Mouse (Mus musculus): ENCODE results near the gene Pde4c. TPM values are rescaled to one million over a fixed set of nuclear protein-coding genes. Genes with fewer than 3 reads are reported as not detected.
A peak's percentile ranks its signal among the peaks of the same experiment; 100 is the strongest.

Pde4c gene
- polyA plus RNA-seq, 1 experiment from 2014 or later, result 0.05 TPM

- H3K9ac ChIP-seq, result no peak overlapping the region
- H3K36me3 ChIP-seq, result peaks cover 6% of the 10 kb centered on the region
- no peak for ATAC-seq (ENCODE audit: insufficient number of reproducible peaks, low FRiP score)
- 84% methylated on average over 14 of the region's 14 CpGs for WGBS
- H3K9me3 ChIP-seq (replicated peaks), result no peaks in the 10 kb centered on the region
- H3K4me3 ChIP-seq, result no peak overlapping the region
- H3K27ac ChIP-seq (ENCODE audit: poor library complexity, severe bottlenecking), result no peak overlapping the region
- no peak overlapping the region for H3K4me2 ChIP-seq
- H3K4me1 ChIP-seq (replicated peaks), result no peaks in the 10 kb centered on the region
- H3K27me3 ChIP-seq (replicated peaks), result no peaks in the 10 kb centered on the region; the same call in 1 of the 2 replicates
Measured at GRCm38 (mm10) chr8:70708281-70708680, 15.2 kb upstream of the Pde4c start.

DNA sequence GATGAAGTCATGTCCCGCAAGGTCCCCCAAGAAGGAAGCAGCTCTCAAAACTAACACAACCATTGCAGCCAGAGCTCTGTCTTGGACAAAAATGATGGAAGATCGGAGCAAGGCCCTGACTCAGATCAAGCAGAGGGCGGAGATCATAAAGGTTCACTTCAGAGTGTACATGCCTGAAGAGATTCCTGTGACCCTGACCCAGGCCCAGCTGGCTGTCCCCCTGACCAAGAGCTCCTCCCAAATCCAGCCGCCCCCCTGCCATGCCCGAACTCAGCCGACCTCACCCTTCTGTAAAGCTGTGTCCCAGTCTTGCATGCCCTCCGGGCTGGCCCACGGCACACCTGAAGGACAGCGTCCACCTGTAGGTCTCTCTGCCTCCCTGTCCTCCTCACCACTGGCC, 13.7 kb upstream of the Pde4c start:
- Histone ChIP-seq H3K27ac (ENCODE audit: poor library complexity, severe bottlenecking) (no peak overlapping the region), H3K4me1 (replicated peaks) (no peaks in the 10 kb centered on the region), H3K9ac (no peak overlapping the region), H3K9me3 (replicated peaks) (no peaks in the 10 kb centered on the region), H3K27me3 (replicated peaks) (no peaks in the 10 kb centered on the region; the same call in 1 of the 2 replicates), H3K4me3 (no peak overlapping the region), H3K4me2 (no peak overlapping the region), H3K36me3 (no peaks in the 10 kb centered on the region)
- 89% methylated on average over 9 of the region's 9 CpGs for WGBS
- no peak for ATAC-seq (ENCODE audit: insufficient number of reproducible peaks, low FRiP score)

GRCm38 (mm10) chr8:70710296-70710695, 13.2 kb upstream of the Pde4c start:
- Histone ChIP-seq H3K27ac (ENCODE audit: poor library complexity, severe bottlenecking) (no peak overlapping the region), H3K9me3 (replicated peaks) (no peaks in the 10 kb centered on the region), H3K4me2 (no peak overlapping the region), H3K4me1 (replicated peaks) (no peaks in the 10 kb centered on the region), H3K9ac (no peak overlapping the region), H3K27me3 (replicated peaks) (peaks cover under 1% of the 10 kb centered on the region; the same call in 1 of the 2 replicates), H3K4me3 (no peak overlapping the region), H3K36me3 (no peaks in the 10 kb centered on the region)
- no peak for ATAC-seq (ENCODE audit: insufficient number of reproducible peaks, low FRiP score)
- 93% methylated on average over 1 of the region's 1 CpGs for WGBS

- WGBS, result 79% methylated on average over 11 of the region's 11 CpGs
- Histone ChIP-seq H3K36me3 (no peaks in the 10 kb centered on the region), H3K27ac (ENCODE audit: poor library complexity, severe bottlenecking) (no peak overlapping the region), H3K9me3 (replicated peaks) (no peaks in the 10 kb centered on the region), H3K4me2 (no peak overlapping the region), H3K4me3 (no peak overlapping the region), H3K9ac (no peak overlapping the region), H3K27me3 (replicated peaks) (peaks cover 5% of the 10 kb centered on the region), H3K4me1 (replicated peaks) (no peaks in the 10 kb centered on the region)
- no peak for ATAC-seq (ENCODE audit: insufficient number of reproducible peaks, low FRiP score)
Measured at GRCm38 (mm10) chr8:70711041-70711440, 12.5 kb upstream of the Pde4c start.

- 73% methylated on average over 7 of the region's 7 CpGs for WGBS
- Histone ChIP-seq H3K4me3 (no peak overlapping the region), H3K9ac (no peak overlapping the region), H3K9me3 (replicated peaks) (no peaks in the 10 kb centered on the region), H3K27ac (ENCODE audit: poor library complexity, severe bottlenecking) (no peak overlapping the region), H3K36me3 (no peaks in the 10 kb centered on the region), H3K27me3 (replicated peaks) (peaks cover 28% of the 10 kb centered on the region), H3K4me2 (no peak overlapping the region), H3K4me1 (replicated peaks) (no peaks in the 10 kb centered on the region)
- ATAC-seq (ENCODE audit: insufficient number of reproducible peaks, low FRiP score), result no peak
Measured at GRCm38 (mm10) chr8:70713991-70714390, 9.5 kb upstream of the Pde4c start.

DNA sequence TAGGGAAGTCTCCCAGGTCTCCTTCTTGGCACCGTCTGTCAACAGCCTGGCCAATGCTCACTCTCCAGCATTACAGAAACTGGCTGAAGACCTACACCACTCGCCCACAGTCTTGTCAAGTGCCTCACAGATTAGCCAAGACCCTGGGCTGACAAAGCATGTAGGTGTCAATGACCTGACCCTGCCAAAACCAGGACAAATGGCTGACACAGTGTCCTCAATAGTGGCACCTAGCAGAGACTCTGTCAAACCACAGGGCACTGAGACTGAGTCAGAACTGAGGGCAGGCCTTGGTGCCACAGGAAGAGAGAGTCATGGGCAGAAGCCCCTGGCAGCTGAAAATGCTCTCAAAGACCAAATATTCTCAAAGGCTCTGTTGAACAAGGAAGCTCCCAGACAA, 8.4 kb upstream of the Pde4c start:
- Histone ChIP-seq H3K36me3 (no peaks in the 10 kb centered on the region), H3K27ac (ENCODE audit: poor library complexity, severe bottlenecking) (no peak overlapping the region), H3K27me3 (replicated peaks) (peaks cover 34% of the 10 kb centered on the region), H3K9me3 (replicated peaks) (no peaks in the 10 kb centered on the region), H3K4me3 (no peak overlapping the region), H3K9ac (no peak overlapping the region), H3K4me1 (replicated peaks) (no peaks in the 10 kb centered on the region), H3K4me2 (no peak overlapping the region)
- no peak for ATAC-seq (ENCODE audit: insufficient number of reproducible peaks, low FRiP score)
- WGBS, result 41% methylated on average over 2 of the region's 2 CpGs

DNA sequence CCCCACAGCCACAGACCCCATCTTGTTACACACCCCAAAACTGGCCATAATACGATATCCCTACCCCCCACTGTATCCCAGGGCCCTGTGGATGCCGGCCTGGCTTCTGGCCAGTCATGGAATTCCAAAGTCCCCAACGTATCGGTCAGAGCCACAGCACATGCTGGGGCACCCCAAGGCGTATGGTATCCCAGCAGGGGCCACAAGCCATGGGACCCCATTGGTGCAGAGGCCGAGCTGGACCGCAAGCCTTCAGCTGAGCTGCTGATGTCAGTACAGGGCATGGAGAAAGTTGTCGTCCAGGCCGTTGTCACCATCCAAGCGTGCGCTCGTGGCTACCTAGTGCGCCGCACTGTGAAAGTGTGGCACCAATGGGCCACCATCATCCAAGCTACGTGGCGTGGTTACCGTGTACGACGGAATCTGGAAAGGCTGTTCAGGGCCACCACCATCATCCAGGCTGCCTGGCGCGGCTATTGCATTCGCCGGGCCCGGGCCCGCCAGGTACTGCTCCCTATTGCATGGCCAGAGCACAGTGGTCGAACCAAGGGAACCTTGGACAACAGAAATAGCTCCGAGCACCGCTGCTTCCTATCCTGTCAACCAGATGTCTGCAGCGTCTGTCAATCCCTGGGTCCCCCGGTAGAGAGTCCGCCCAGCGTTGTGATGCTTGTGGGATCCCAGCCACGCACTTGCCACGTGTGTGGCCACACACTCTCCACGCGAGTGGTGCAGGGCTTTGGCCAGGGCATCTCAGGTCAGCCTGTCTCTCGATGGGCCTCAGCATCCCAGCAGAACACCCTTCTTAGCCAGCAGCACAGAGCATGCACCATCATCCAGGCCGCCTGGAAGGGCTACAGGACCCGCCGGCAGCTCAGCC, 6.8 kb upstream of the Pde4c start:
- Histone ChIP-seq H3K4me3 (no peak overlapping the region), H3K9me3 (replicated peaks) (no peaks in the 10 kb centered on the region), H3K4me2 (no peak overlapping the region), H3K27me3 (replicated peaks) (peaks cover 39% of the 10 kb centered on the region), H3K4me1 (replicated peaks) (no peaks in the 10 kb centered on the region), H3K27ac (ENCODE audit: poor library complexity, severe bottlenecking) (no peak overlapping the region), H3K36me3 (no peaks in the 10 kb centered on the region), H3K9ac (no peak overlapping the region)
- ATAC-seq (ENCODE audit: insufficient number of reproducible peaks, low FRiP score), result no peak
- 78% methylated on average over 40 of the region's 40 CpGs for WGBS

- 3% methylated on average over 19 of the region's 19 CpGs for WGBS
- Histone ChIP-seq H3K4me2 (no peak within 1 kb of the TSS), H3K4me3 (no peak within 1 kb of the TSS), H3K27me3 (replicated peaks) (peaks cover 43% of the 10 kb centered on the region), H3K9me3 (replicated peaks) (no peaks in the 10 kb centered on the region), H3K27ac (ENCODE audit: poor library complexity, severe bottlenecking) (no peak within 1 kb of the TSS), H3K36me3 (no peaks in the 10 kb centered on the region), H3K4me1 (replicated peaks) (no peaks in the 10 kb centered on the region), H3K9ac (no peak within 1 kb of the TSS)
- peak; percentile 43; the same call in 1 of the 2 replicates for ATAC-seq (ENCODE audit: insufficient number of reproducible peaks, low FRiP score)
Measured at GRCm38 (mm10) chr8:70718297-70718696, 5.2 kb upstream of the Pde4c start, which contains the start of gene Gm3336. Gene Gm3336 (plus strand): TSS chr8:70718543.

GRCm38 (mm10) chr8:70719796-70720270, 3.7 kb upstream of the Pde4c start:
- 61% methylated on average over 9 of the region's 9 CpGs for WGBS
- no peak overlapping the region for H3K4me2 ChIP-seq
- ATAC-seq (ENCODE audit: insufficient number of reproducible peaks, low FRiP score), result no peak
- no peaks in the 10 kb centered on the region for H3K4me1 ChIP-seq (replicated peaks)
- H3K27ac ChIP-seq (ENCODE audit: poor library complexity, severe bottlenecking), result no peak overlapping the region
- H3K36me3 ChIP-seq, result no peaks in the 10 kb centered on the region
- H3K27me3 ChIP-seq (replicated peaks), result peaks cover 52% of the 10 kb centered on the region
- no peak overlapping the region for H3K9ac ChIP-seq
- H3K4me3 ChIP-seq, result no peak overlapping the region
- H3K9me3 ChIP-seq (replicated peaks), result no peaks in the 10 kb centered on the region

DNA sequence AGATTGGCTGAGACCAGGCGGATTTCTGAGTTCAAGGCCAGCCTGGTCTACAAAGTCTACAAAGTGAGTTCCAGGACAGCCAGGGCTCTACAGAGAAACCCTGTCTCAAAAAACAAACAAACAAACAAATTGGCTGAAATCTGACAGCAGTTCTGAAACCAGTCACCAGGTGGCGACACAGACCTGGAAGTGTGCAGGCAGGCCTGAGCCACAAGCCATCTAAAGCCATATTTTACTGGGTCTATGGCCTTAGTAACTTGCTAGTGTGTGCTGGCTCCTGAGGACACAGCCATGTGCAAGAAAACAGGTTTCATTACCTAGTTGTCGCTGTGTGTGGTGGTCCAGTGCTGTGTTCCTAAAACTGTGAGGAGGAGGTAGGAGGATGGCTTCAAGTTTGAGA, 2.8 kb upstream of the Pde4c start:
- H3K4me1 ChIP-seq (replicated peaks), result no peaks in the 10 kb centered on the region
- H3K4me3 ChIP-seq, result no peak overlapping the region
- H3K27ac ChIP-seq (ENCODE audit: poor library complexity, severe bottlenecking), result no peak overlapping the region
- H3K9ac ChIP-seq, result no peak overlapping the region
- 4% methylated on average over 3 of the region's 3 CpGs for WGBS
- no peaks in the 10 kb centered on the region for H3K36me3 ChIP-seq
- no peaks in the 10 kb centered on the region for H3K9me3 ChIP-seq (replicated peaks)
- ATAC-seq (ENCODE audit: insufficient number of reproducible peaks, low FRiP score), result no peak
- peaks cover 54% of the 10 kb centered on the region for H3K27me3 ChIP-seq (replicated peaks)
- no peak overlapping the region for H3K4me2 ChIP-seq

GRCm38 (mm10) chr8:70721601-70722000, 1.9 kb upstream of the Pde4c start:
- Histone ChIP-seq H3K4me1 (replicated peaks) (no peaks in the 10 kb centered on the region), H3K9me3 (replicated peaks) (no peaks in the 10 kb centered on the region), H3K27me3 (replicated peaks) (peaks cover 59% of the 10 kb centered on the region), H3K36me3 (no peaks in the 10 kb centered on the region), H3K4me2 (no peak overlapping the region), H3K27ac (ENCODE audit: poor library complexity, severe bottlenecking) (no peak overlapping the region), H3K4me3 (no peak overlapping the region), H3K9ac (no peak overlapping the region)
- WGBS, result 79% methylated on average over 8 of the region's 8 CpGs
- no peak for ATAC-seq (ENCODE audit: insufficient number of reproducible peaks, low FRiP score)

Data from heart, embryonic 12.5 days (tissue).